Mouse (Mus musculus) embryonic facial prominence, embryonic 13.5 days (tissue): ENCODE measurements around the gene Gm44790. TPM values are rescaled to one million over a fixed set of nuclear protein-coding genes. Genes with fewer than 3 reads are reported as not detected.

Experiments used
- ATAC-seq: fragments of 200-750 bp; cut with Nextera tagmentation; 2 replicates; pipeline ENCODE4 v1.8.0; 2017; ENCODE audit warnings: low read depth; ENCODE audit not compliant: insufficient number of reproducible peaks, insufficient read depth, low FRiP score, low TSS enrichment
- H3K27ac ChIP-seq: fragments of 300-500 bp; sonication (generic); 2 replicates; pipeline ENCODE4 v1.5.1; 2015; ENCODE audit warnings: moderate library complexity, mild to moderate bottlenecking, inconsistent platforms
- H3K27me3 ChIP-seq: fragments of 300-500 bp; sonication (generic); 2 replicates; pipeline ENCODE4 v1.6.1; 2015; ENCODE audit warnings: mild to moderate bottlenecking, inconsistent platforms
- H3K36me3 ChIP-seq: fragments of 300-500 bp; sonication (generic); 2 replicates; pipeline ENCODE4 v1.6.1; 2015; ENCODE audit warnings: mild to moderate bottlenecking, inconsistent platforms
- H3K4me1 ChIP-seq: fragments of 300-500 bp; sonication (generic); 2 replicates; pipeline ENCODE4 v1.6.1; 2015; ENCODE audit warnings: inconsistent platforms
- H3K4me2 ChIP-seq: fragments of 300-500 bp; sonication (generic); 2 replicates; pipeline ENCODE4 v1.6.1; 2015; ENCODE audit warnings: moderate library complexity, mild to moderate bottlenecking, inconsistent platforms
- H3K4me3 ChIP-seq: fragments of 300-500 bp; sonication (generic); 2 replicates; pipeline ENCODE4 v1.5.1; 2015; ENCODE audit warnings: mild to moderate bottlenecking, inconsistent platforms
- H3K9ac ChIP-seq: fragments of 300-500 bp; sonication (generic); 2 replicates; pipeline ENCODE4 v1.6.1; 2015; ENCODE audit warnings: mild to moderate bottlenecking, inconsistent platforms
- H3K9me3 ChIP-seq: fragments of 300-500 bp; sonication (generic); 2 replicates; pipeline ENCODE4 v1.6.1; 2016; ENCODE audit warnings: inconsistent platforms
- WGBS: fragments of 180-500 bp; shearing (Covaris S2); methylation state at CpG from one replicate; pipeline ENCODE4 v1.1.7; 2015; ENCODE audit warnings: mixed read lengths; 5-methylcytosine and 5-hydroxymethylcytosine counted together
- polyA plus RNA-seq: library from polyadenylated mRNA; unstranded; fragments of >200 nt; fragmentation: Nextera tagmentation; extraction: Ambion mirVana; gene quantifications from 2 replicates; pipeline ENCODE4 v1.2.1, GENCODE M21; 2015

Gene Gm44790
- polyA plus RNA-seq, 1 experiment from 2014 or later = not detected

DNA sequence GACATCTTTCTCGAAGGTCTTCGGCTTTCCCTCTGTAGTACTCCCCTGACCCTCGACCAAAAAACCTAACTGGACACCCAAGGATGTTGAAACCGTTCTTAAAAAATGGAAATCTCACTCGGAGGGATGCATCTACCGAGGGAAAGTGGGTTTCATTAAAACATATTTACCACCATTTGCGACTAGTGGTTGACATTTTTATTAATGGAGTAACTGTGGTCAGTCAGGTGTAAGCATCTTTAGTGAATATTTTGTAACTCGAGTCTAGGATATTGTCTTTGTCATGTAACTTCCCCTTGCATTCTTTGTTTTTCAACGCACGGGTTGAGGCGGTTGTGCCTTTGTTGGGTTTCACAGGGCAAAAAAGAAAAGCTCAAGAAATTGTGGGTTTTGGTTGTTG lies 21.5 kb upstream of the Gm44790 start:
- H3K9ac ChIP-seq = peak overlapping the region; percentile 99
- H3K9me3 ChIP-seq = no peaks in the 10 kb centered on the region
- WGBS = under 1% methylated on average over 11 of the region's 11 CpGs
- H3K4me2 ChIP-seq = peak overlapping the region; percentile 65
- peaks cover 18% of the 10 kb centered on the region; the same call in 1 of the 2 replicates for H3K4me1 ChIP-seq
- ATAC-seq = no peak
- no peaks in the 10 kb centered on the region for H3K27me3 ChIP-seq
- peaks cover 6% of the 10 kb centered on the region; the same call in 1 of the 2 replicates for H3K36me3 ChIP-seq
- H3K4me3 ChIP-seq = peak overlapping the region; percentile 91
- H3K27ac ChIP-seq = peak overlapping the region; percentile 100

DNA sequence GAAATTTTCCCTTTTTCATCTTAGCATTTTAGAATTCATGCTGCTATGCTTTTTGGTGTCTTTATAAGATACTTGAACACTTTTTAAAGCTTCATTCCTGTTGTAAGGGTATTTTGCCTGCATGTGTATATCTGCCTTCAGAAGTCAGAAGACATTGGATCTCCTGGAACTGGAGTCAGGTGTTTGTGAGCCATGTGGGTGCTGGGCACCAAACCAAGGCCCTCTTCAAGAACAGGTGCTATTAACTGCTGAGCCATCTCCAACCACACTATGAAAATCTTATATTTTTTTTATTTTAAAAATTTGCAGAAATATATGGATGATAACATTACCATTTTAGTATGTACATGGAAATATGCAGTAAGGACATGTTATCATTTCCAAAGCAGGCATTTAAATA lies 20.2 kb upstream of the Gm44790 start:
- no peaks in the 10 kb centered on the region for H3K27me3 ChIP-seq
- no peak overlapping the region for H3K27ac ChIP-seq
- no peaks in the 10 kb centered on the region for H3K9me3 ChIP-seq
- H3K4me1 ChIP-seq = peaks cover 13% of the 10 kb centered on the region; the same call in 1 of the 2 replicates
- no peak overlapping the region for H3K9ac ChIP-seq
- peaks cover 6% of the 10 kb centered on the region; the same call in 1 of the 2 replicates for H3K36me3 ChIP-seq
- H3K4me2 ChIP-seq = peak overlapping the region; percentile 65
- ATAC-seq = no peak
- peak overlapping the region; percentile 91 for H3K4me3 ChIP-seq

DNA sequence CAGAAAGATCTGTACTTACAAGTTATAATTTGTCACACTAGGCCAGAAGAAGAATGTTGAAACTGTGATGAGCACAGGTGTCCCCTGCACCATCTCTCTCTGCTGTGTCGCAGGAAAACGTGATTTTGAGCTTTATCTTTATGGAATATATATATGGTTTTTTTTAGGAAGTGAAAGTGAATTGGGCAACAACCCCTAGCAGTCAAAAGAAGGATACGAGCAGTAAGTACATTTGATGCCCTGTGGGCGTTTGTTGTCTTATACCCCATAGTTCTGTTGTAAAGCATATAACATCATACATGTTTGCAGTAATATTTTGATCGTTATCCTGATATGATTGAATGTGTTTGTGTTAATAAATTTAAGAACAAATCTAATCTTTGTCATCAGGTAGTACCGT lies 7.7 kb upstream of the Gm44790 start:
- Histone ChIP-seq H3K9me3 (no peaks in the 10 kb centered on the region), H3K4me2 (no peak overlapping the region), H3K4me1 (no peaks in the 10 kb centered on the region), H3K9ac (no peak overlapping the region), H3K27ac (no peak overlapping the region), H3K36me3 (peaks cover 84% of the 10 kb centered on the region), H3K4me3 (no peak overlapping the region), H3K27me3 (no peaks in the 10 kb centered on the region)
- WGBS = 89% methylated on average over 6 of the region's 6 CpGs
- ATAC-seq = no peak

DNA sequence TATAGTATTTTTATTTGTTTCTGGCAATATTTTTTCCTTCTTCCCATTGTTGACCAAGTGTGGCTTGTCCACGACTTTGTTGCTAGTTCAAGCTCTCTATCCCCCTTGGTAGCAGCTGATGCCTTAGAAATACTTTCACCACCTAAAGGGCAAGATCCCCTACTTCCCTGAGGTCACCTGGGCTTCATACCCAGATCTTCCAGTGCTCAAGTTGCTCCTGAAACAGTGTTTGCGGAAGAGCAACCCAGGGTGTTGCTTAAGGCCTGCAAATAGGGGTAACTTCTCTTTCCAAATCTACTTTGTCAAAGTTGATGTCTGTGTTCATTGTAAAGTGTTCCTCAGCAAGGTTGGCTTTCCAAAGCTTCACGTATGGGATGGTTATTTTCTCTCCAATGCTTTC lies 7.2 kb upstream of the Gm44790 start:
- Histone ChIP-seq H3K27me3 (no peaks in the 10 kb centered on the region), H3K27ac (no peak overlapping the region), H3K4me2 (no peak overlapping the region), H3K36me3 (peaks cover 82% of the 10 kb centered on the region), H3K9me3 (no peaks in the 10 kb centered on the region), H3K4me3 (no peak overlapping the region), H3K9ac (no peak overlapping the region), H3K4me1 (no peaks in the 10 kb centered on the region)
- no peak for ATAC-seq
- WGBS = 84% methylated on average over 3 of the region's 3 CpGs

DNA sequence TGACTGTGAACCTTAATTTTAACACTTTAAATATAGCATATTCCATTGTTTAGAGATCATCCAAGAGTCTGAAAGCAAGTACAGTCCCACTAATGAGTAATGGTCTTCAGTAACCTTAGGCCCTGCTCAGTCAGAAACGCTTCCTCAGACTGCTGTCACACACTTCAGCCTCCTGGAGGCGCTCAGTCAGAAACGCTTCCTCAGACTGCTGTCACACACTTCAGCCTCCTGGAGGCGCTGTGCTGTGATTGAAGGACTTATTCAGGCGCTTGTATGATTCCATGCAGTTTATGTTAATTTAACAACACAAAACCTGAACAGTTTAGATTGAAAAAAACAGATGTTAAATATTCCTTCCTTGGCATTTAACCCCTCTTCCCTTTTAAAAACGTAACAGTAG lies 6.0 kb upstream of the Gm44790 start:
- no peak overlapping the region for H3K27ac ChIP-seq
- 81% methylated on average over 6 of the region's 6 CpGs for WGBS
- H3K4me2 ChIP-seq = no peak overlapping the region
- no peak for ATAC-seq
- H3K4me3 ChIP-seq = no peak overlapping the region
- no peaks in the 10 kb centered on the region for H3K27me3 ChIP-seq
- peaks cover 84% of the 10 kb centered on the region for H3K36me3 ChIP-seq
- H3K4me1 ChIP-seq = no peaks in the 10 kb centered on the region
- no peaks in the 10 kb centered on the region for H3K9me3 ChIP-seq
- no peak overlapping the region for H3K9ac ChIP-seq

DNA sequence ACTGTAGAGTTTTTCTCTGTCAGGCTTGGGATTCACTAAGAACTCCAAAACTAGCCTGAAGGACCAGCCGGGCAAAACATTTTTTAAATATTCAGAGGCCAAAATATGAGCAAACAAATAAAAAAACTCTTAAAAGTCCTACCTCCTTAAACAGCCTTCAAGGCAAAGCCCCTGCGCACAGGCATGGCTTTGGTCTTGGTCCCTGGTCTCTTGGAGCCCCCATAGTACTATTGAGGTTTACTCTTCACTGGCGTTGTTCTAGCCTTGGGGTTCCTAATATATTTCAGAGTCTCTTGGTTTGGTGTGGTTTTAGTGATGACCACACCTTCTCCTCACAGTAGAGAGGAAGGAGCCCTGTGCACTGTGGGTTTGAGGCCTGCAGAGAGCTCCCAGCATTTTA lies 5.1 kb downstream of the Gm44790 start:
- H3K27me3 ChIP-seq = no peaks in the 10 kb centered on the region
- no peak overlapping the region for H3K4me2 ChIP-seq
- WGBS = 94% methylated on average over 3 of the region's 3 CpGs
- H3K27ac ChIP-seq = no peak overlapping the region
- peaks cover 87% of the 10 kb centered on the region for H3K36me3 ChIP-seq
- no peaks in the 10 kb centered on the region for H3K4me1 ChIP-seq
- no peak for ATAC-seq
- H3K4me3 ChIP-seq = no peak overlapping the region
- no peaks in the 10 kb centered on the region for H3K9me3 ChIP-seq
- H3K9ac ChIP-seq = no peak overlapping the region

DNA sequence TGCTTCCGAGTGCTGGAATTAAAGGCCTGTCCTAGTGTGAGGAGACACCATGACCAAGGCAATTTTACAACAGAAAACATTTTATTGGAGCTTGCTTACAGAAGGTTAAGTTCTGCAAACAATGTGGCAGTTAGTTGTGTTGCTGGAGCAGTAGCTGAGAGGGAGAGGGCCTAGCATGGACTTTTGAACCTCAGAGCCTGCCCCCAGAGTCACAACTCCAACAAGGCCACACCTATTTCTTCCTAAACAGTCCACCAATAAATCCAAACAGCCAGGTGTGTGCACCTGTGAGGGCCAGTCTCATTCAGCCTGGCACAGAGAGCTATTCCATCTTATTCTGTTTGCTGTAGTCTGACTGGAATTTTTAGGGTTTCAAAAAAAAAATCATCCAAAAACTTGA lies 7.2 kb downstream of the Gm44790 start:
- 100% methylated on average over 1 of the region's 1 CpGs for WGBS
- Histone ChIP-seq H3K4me2 (no peak overlapping the region), H3K27ac (no peak overlapping the region), H3K4me3 (no peak overlapping the region), H3K9me3 (no peaks in the 10 kb centered on the region), H3K4me1 (no peaks in the 10 kb centered on the region), H3K9ac (no peak overlapping the region), H3K36me3 (peaks cover 68% of the 10 kb centered on the region), H3K27me3 (no peaks in the 10 kb centered on the region)
- ATAC-seq = no peak

DNA sequence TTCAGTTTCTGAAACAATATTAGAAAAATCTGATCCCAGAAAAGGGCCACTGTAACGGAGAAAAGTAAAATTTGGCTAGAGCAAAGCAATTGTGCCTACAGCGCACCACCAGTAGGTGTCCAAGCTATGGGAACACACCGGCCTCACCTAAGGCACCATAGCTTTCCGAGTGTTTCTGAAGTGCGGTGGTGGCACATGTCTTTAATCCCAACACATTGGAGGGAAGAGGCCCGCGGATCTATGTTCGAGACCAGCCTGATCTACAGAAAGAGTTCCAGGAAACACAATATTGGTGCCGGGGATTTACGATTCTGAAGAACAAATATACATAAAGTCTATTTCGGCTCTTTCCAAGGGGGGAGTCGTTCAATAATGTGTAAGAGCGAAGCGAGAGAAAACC lies 11.3 kb downstream of the Gm44790 start:
- H3K36me3 ChIP-seq = peaks cover 42% of the 10 kb centered on the region
- no peaks in the 10 kb centered on the region for H3K9me3 ChIP-seq
- peak overlapping the region; percentile 97 for H3K27ac ChIP-seq
- peaks cover 6% of the 10 kb centered on the region for H3K4me1 ChIP-seq
- H3K4me3 ChIP-seq = peak overlapping the region; percentile 90
- peak overlapping the region; percentile 81 for H3K4me2 ChIP-seq
- under 1% methylated on average over 14 of the region's 14 CpGs for WGBS
- ATAC-seq = no peak
- H3K27me3 ChIP-seq = no peaks in the 10 kb centered on the region
- peak overlapping the region; percentile 91 for H3K9ac ChIP-seq

DNA sequence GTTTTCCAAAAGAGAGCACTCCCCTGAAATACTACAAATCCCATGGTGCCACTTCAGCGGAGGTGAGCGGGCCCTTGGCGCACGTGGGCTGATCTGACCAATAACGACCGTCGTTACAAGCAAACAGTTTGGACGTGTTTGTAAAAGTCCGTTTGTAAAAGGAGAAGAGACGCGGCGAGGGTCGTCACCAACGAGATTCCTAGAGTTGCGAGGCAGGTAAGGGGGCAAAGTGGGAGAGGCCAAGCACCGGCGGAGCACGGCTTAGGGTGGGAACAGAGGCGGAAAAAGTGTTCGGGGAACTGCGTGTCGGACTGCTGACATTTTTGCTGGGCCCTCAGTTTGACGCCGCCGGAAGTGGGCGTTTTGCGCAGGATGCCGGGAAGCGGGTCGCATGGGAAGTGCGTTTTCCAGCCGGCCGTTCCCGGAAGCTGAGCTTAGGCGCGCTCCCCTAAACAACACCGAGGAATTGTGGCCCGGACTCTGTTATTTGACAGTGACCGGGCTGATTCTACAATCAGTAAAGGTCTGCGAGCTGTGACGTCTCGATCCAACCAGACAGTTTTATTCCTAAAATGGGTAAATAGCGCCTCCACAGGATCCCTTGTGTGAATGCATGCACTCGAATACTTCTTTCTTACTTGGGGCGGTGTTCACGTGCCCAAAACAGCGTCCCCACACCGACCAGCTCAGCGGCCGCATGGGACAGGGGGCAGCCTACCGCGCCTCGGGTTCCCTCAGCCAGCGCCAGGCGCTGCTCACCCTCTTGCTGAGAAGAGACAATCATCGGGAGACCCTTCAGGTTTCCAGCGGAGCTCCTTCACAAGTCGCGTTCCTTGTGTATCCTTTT lies 12.0 kb downstream of the Gm44790 start, which contains the start of gene C87436:
Gene C87436 (plus strand): TSS at position 103 of the 847 bp plus-strand sequence.
- Histone ChIP-seq H3K36me3 (peaks cover 43% of the 10 kb centered on the region), H3K27ac (peak within 1 kb of the TSS; percentile 97), H3K27me3 (no peaks in the 10 kb centered on the region), H3K4me1 (peaks cover 6% of the 10 kb centered on the region), H3K4me3 (peak within 1 kb of the TSS; percentile 90), H3K4me2 (peak within 1 kb of the TSS; percentile 81), H3K9ac (peak within 1 kb of the TSS; percentile 91), H3K9me3 (no peaks in the 10 kb centered on the region)
- ATAC-seq = peak; percentile 89
- under 1% methylated on average over 59 of the region's 59 CpGs for WGBS

DNA sequence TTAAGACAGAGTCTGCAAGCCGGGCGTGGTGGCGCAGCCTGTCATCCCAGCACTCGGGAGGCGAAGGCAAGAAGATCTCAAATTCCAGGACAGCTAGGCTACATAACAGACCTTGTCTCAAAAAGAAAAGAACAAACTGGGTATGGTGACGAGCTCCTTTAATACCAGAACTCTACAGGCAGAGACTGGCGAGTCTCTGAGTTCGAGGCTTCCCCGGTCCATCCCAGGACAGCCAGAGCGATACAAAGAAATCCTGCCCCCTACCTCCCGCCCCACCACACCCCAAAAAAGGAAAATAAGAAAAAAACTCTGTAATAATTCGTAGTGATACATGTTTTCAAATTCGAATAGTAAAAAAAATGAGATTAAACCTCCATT lies 12.7 kb downstream of the Gm44790 start:
- no peaks in the 10 kb centered on the region for H3K27me3 ChIP-seq
- H3K27ac ChIP-seq = peak overlapping the region; percentile 97
- peak overlapping the region; percentile 90 for H3K4me3 ChIP-seq
- 3% methylated on average over 13 of the region's 13 CpGs for WGBS
- H3K9me3 ChIP-seq = no peaks in the 10 kb centered on the region
- no peak for ATAC-seq
- peaks cover 43% of the 10 kb centered on the region for H3K36me3 ChIP-seq
- peak overlapping the region; percentile 91 for H3K9ac ChIP-seq
- H3K4me2 ChIP-seq = peak overlapping the region; percentile 81
- peaks cover 6% of the 10 kb centered on the region for H3K4me1 ChIP-seq

DNA sequence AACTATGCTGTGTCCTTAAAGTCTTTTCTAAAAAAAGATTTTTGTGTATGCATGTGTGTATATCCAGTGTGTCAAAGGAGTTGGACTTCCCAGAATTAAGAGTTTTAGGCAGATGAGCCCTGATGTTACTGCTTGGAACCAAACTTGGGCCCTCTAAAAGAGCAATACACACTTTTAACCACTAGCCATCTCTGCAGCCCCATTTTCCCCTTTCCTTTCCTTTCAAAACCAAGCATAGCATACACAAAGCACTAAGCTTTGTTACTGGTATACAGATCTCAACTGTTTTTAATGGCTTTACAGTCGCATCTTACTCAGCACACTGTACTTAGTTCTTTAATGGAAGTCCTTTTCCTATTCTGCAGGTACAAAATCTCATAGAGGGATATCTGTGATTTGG lies 13.1 kb downstream of the Gm44790 start:
- WGBS = 90% methylated on average over 1 of the region's 1 CpGs
- Histone ChIP-seq H3K36me3 (peaks cover 43% of the 10 kb centered on the region), H3K27ac (no peak overlapping the region), H3K9ac (peak overlapping the region; percentile 91), H3K4me1 (peaks cover 6% of the 10 kb centered on the region), H3K4me2 (peak overlapping the region; percentile 81), H3K27me3 (no peaks in the 10 kb centered on the region), H3K4me3 (peak overlapping the region; percentile 90), H3K9me3 (no peaks in the 10 kb centered on the region)
- no peak for ATAC-seq

DNA sequence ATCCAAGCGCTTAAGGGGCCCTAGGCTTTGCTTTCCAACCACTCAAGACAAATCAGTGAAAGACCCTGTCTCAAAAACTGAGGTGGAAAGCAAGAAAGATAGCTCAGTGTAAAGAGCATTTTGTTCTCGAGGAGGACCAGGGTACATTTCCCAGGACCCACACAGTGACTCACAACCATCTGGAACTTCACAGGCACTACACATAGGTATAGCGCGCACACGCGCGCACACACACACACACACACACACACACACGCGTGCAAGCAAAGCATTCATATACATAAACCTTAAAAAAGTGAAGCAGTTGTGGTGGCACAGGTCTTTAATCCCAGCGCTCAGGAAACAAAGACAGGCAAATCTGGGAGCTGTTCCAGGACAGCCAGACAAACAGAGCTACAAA lies 15.1 kb downstream of the Gm44790 start:
- ATAC-seq = no peak
- 93% methylated on average over 10 of the region's 10 CpGs for WGBS
- Histone ChIP-seq H3K36me3 (peaks cover 38% of the 10 kb centered on the region), H3K4me1 (peaks cover 6% of the 10 kb centered on the region), H3K4me2 (no peak overlapping the region), H3K9me3 (no peaks in the 10 kb centered on the region), H3K9ac (no peak overlapping the region), H3K27ac (no peak overlapping the region), H3K27me3 (no peaks in the 10 kb centered on the region), H3K4me3 (no peak overlapping the region)
